Mouse (Mus musculus) hindbrain, embryonic 10.5 days (tissue): ENCODE data around the gene Rbmxl2. TPM values are rescaled to one million over a fixed set of nuclear protein-coding genes. Genes with fewer than 3 reads are reported as not detected.
A peak's percentile ranks its signal among the peaks of the same experiment; 100 is the strongest.

Source experiments
- DNase-seq: peaks from one replicate; pipeline ENCODE4 v3.0.0-alpha.2; 2017; ENCODE audit warnings: low spot score
- H3K27ac ChIP-seq: fragments of 300-500 bp; sonication (generic); 2 replicates; pipeline ENCODE4 v1.5.1; 2016; ENCODE audit warnings: mild to moderate bottlenecking, moderate library complexity
- H3K27me3 ChIP-seq: fragments of 300-500 bp; sonication (generic); 2 replicates; pipeline ENCODE4 v1.6.1; 2016; ENCODE audit warnings: mild to moderate bottlenecking; ENCODE audit not compliant: poor library complexity, insufficient read depth, severe bottlenecking
- H3K36me3 ChIP-seq: fragments of 300-500 bp; sonication (generic); 2 replicates; pipeline ENCODE4 v1.6.1; 2016; ENCODE audit warnings: mild to moderate bottlenecking, moderate library complexity
- H3K4me1 ChIP-seq: fragments of 300-500 bp; sonication (generic); replicated peaks from 2 replicates; pipeline ENCODE4 v1.6.1; 2016; ENCODE audit warnings: mild to moderate bottlenecking
- H3K4me3 ChIP-seq: fragments of 300-500 bp; sonication (generic); 2 replicates; pipeline ENCODE4 v1.5.1; 2016; ENCODE audit warnings: mild to moderate bottlenecking, moderate library complexity
- H3K9me3 ChIP-seq: fragments of 300-500 bp; sonication (generic); 2 replicates; pipeline ENCODE4 v1.6.1; 2016; ENCODE audit warnings: mild to moderate bottlenecking, moderate library complexity
- WGBS: fragments of 180-500 bp; shearing (Covaris S2); methylation state at CpG from one replicate; pipeline ENCODE4 v1.1.7; 2016; 5-methylcytosine and 5-hydroxymethylcytosine counted together
- polyA plus RNA-seq: library from polyadenylated mRNA; unstranded; fragments of >200 nt; fragmentation: Nextera tagmentation; extraction: Ambion mirVana; gene quantifications from 2 replicates; pipeline ENCODE4 v1.2.1, GENCODE M21; 2016

The Rbmxl2 gene
- polyA plus RNA-seq, result not detected in 2 replicates

GRCm38 (mm10) chr7:107209204-107209860 lies at the start of gene Rbmxl2:
TSS of gene Rbmxl2 (plus strand) at chr7:107209445.
- Histone ChIP-seq H3K9me3 (peaks cover 16% of the 10 kb centered on the region), H3K4me1 (peaks cover 6% of the 10 kb centered on the region; the same call in 1 of the 2 replicates), H3K36me3 (no peaks in the 10 kb centered on the region), H3K4me3 (peak within 1 kb of the TSS; percentile 37), H3K27me3 (peaks cover 38% of the 10 kb centered on the region), H3K27ac (no peak within 1 kb of the TSS)
- WGBS, result 37% methylated on average over 70 of the region's 70 CpGs
- peak; percentile 15 for DNase-seq

GRCm38 (mm10) chr7:107166690-107167089 lies 42.6 kb upstream of the Rbmxl2 start, which contains the start of gene Nlrp14:
TSS of gene Nlrp14 (plus strand) at chr7:107166990.
- no peaks in the 10 kb centered on the region for H3K27me3 ChIP-seq
- H3K36me3 ChIP-seq, result no peaks in the 10 kb centered on the region
- WGBS, result 82% methylated on average over 10 of the region's 10 CpGs
- no peak for DNase-seq
- no peak within 1 kb of the TSS for H3K27ac ChIP-seq
- H3K4me3 ChIP-seq, result no peak within 1 kb of the TSS
- no peaks in the 10 kb centered on the region for H3K4me1 ChIP-seq
- no peaks in the 10 kb centered on the region for H3K9me3 ChIP-seq

GRCm38 (mm10) chr7:107180406-107180805 lies 28.8 kb upstream of the Rbmxl2 start:
- Histone ChIP-seq H3K27ac (no peak overlapping the region), H3K36me3 (no peaks in the 10 kb centered on the region), H3K4me1 (no peaks in the 10 kb centered on the region), H3K9me3 (no peaks in the 10 kb centered on the region), H3K27me3 (no peaks in the 10 kb centered on the region), H3K4me3 (no peak overlapping the region)
- WGBS, result 61% methylated on average over 2 of the region's 2 CpGs
- no peak for DNase-seq

GRCm38 (mm10) chr7:107201817-107202216 lies 7.4 kb upstream of the Rbmxl2 start:
- no peak overlapping the region for H3K4me3 ChIP-seq
- WGBS, result 44% methylated on average over 3 of the region's 3 CpGs
- no peaks in the 10 kb centered on the region for H3K27me3 ChIP-seq
- no peak overlapping the region for H3K27ac ChIP-seq
- no peak for DNase-seq
- no peaks in the 10 kb centered on the region; the same call in 1 of the 2 replicates for H3K9me3 ChIP-seq
- no peaks in the 10 kb centered on the region for H3K36me3 ChIP-seq
- H3K4me1 ChIP-seq, result no peaks in the 10 kb centered on the region

GRCm38 (mm10) chr7:107207843-107208242 lies 1.4 kb upstream of the Rbmxl2 start:
- H3K27ac ChIP-seq, result no peak overlapping the region
- H3K36me3 ChIP-seq, result no peaks in the 10 kb centered on the region
- H3K27me3 ChIP-seq, result peaks cover 38% of the 10 kb centered on the region
- DNase-seq, result no peak
- peaks cover 16% of the 10 kb centered on the region for H3K9me3 ChIP-seq
- H3K4me3 ChIP-seq, result no peak overlapping the region
- 81% methylated on average over 3 of the region's 3 CpGs for WGBS
- peaks cover 6% of the 10 kb centered on the region; the same call in 1 of the 2 replicates for H3K4me1 ChIP-seq

GRCm38 (mm10) chr7:107210126-107210576 lies 906 bp downstream of the Rbmxl2 start:
- Histone ChIP-seq H3K4me3 (peak overlapping the region; percentile 37), H3K9me3 (peaks cover 16% of the 10 kb centered on the region), H3K36me3 (no peaks in the 10 kb centered on the region), H3K27me3 (peaks cover 38% of the 10 kb centered on the region), H3K4me1 (peaks cover 6% of the 10 kb centered on the region; the same call in 1 of the 2 replicates), H3K27ac (no peak overlapping the region)
- WGBS, result 28% methylated on average over 77 of the region's 77 CpGs
- DNase-seq, result peak; percentile 20

- no peaks in the 10 kb centered on the region for H3K4me1 ChIP-seq
- no peak overlapping the region for H3K27ac ChIP-seq
- H3K36me3 ChIP-seq, result no peaks in the 10 kb centered on the region
- H3K4me3 ChIP-seq, result no peak overlapping the region
- DNase-seq, result no peak
- H3K9me3 ChIP-seq, result no peaks in the 10 kb centered on the region
- H3K27me3 ChIP-seq, result peaks cover 13% of the 10 kb centered on the region
Observed at GRCm38 (mm10) chr7:107215723-107216122, 6.5 kb downstream of the Rbmxl2 start.

GRCm38 (mm10) chr7:107216845-107217244 lies 7.6 kb downstream of the Rbmxl2 start:
- Histone ChIP-seq H3K4me3 (no peak overlapping the region), H3K36me3 (no peaks in the 10 kb centered on the region), H3K4me1 (no peaks in the 10 kb centered on the region), H3K9me3 (no peaks in the 10 kb centered on the region), H3K27ac (no peak overlapping the region), H3K27me3 (peaks cover 2% of the 10 kb centered on the region; the same call in 1 of the 2 replicates)
- DNase-seq, result no peak
- WGBS, result 82% methylated on average over 2 of the region's 2 CpGs

GRCm38 (mm10) chr7:107236854-107237253 lies 27.6 kb downstream of the Rbmxl2 start:
- Histone ChIP-seq H3K36me3 (no peaks in the 10 kb centered on the region), H3K9me3 (no peaks in the 10 kb centered on the region), H3K4me3 (no peak overlapping the region), H3K27me3 (no peaks in the 10 kb centered on the region), H3K4me1 (peaks cover 6% of the 10 kb centered on the region), H3K27ac (no peak overlapping the region)
- WGBS, result 19% methylated on average over 3 of the region's 3 CpGs
- DNase-seq, result no peak

- Histone ChIP-seq H3K27ac (no peak overlapping the region), H3K4me3 (no peak overlapping the region), H3K36me3 (no peaks in the 10 kb centered on the region), H3K9me3 (no peaks in the 10 kb centered on the region), H3K27me3 (no peaks in the 10 kb centered on the region), H3K4me1 (peaks cover 6% of the 10 kb centered on the region)
- no peak for DNase-seq
- WGBS, result 73% methylated on average over 3 of the region's 3 CpGs
Observed at GRCm38 (mm10) chr7:107237498-107237897, 28.3 kb downstream of the Rbmxl2 start.

- peaks cover 6% of the 10 kb centered on the region for H3K4me1 ChIP-seq
- no peak overlapping the region for H3K27ac ChIP-seq
- H3K36me3 ChIP-seq, result no peaks in the 10 kb centered on the region
- WGBS, result 87% methylated on average over 5 of the region's 5 CpGs
- no peaks in the 10 kb centered on the region for H3K9me3 ChIP-seq
- no peaks in the 10 kb centered on the region for H3K27me3 ChIP-seq
- no peak overlapping the region for H3K4me3 ChIP-seq
- DNase-seq, result no peak
Observed at GRCm38 (mm10) chr7:107241371-107241883, 32.2 kb downstream of the Rbmxl2 start.

GRCm38 (mm10) chr7:107250211-107250985 lies 41.2 kb downstream of the Rbmxl2 start:
- no peaks in the 10 kb centered on the region for H3K4me1 ChIP-seq
- H3K9me3 ChIP-seq, result no peaks in the 10 kb centered on the region
- no peaks in the 10 kb centered on the region for H3K27me3 ChIP-seq
- DNase-seq, result no peak
- no peak overlapping the region for H3K27ac ChIP-seq
- H3K36me3 ChIP-seq, result no peaks in the 10 kb centered on the region
- H3K4me3 ChIP-seq, result no peak overlapping the region
- 83% methylated on average over 5 of the region's 5 CpGs for WGBS

GRCm38 (mm10) chr7:107253355-107253754 lies 44.1 kb downstream of the Rbmxl2 start:
- Histone ChIP-seq H3K36me3 (no peaks in the 10 kb centered on the region), H3K27ac (no peak overlapping the region), H3K27me3 (no peaks in the 10 kb centered on the region), H3K4me3 (no peak overlapping the region), H3K9me3 (no peaks in the 10 kb centered on the region), H3K4me1 (no peaks in the 10 kb centered on the region)
- 89% methylated on average over 3 of the region's 3 CpGs for WGBS
- DNase-seq, result no peak
